Mouse (Mus musculus) testis, adult 2 months (tissue): ENCODE measurements around the gene Gm10273.

Experiments
- CTCF ChIP-seq: fragments of 200-500 bp; IDR thresholded peaks from 2 replicates; pipeline ENCODE4 v1.5.1; 2012; ENCODE audit warnings: low read depth, mild to moderate bottlenecking, inconsistent platforms, low read length, moderate library complexity; ENCODE audit not compliant: control insufficient read depth, insufficient read depth, insufficient replicate concordance
- POLR2A ChIP-seq: fragments of 200-500 bp; IDR thresholded peaks from 2 replicates; pipeline ENCODE4 v1.6.1; 2012; ENCODE audit warnings: low read depth, mild to moderate bottlenecking, inconsistent platforms, low read length, moderate library complexity; ENCODE audit not compliant: control insufficient read depth

GRCm38 (mm10) chr10:59365804-59366589 lies 29.4 kb upstream of the Gm10273 start:
- TF ChIP-seq CTCF = no peak
- TF ChIP-seq POLR2A = no peak
